In genomic region chr4:136601476-136601875, GRCm38 (mm10) we compare ENCODE assay signal across 9 mouse cellular contexts. TPM values are rescaled to one million over a fixed set of nuclear protein-coding genes. Genes with fewer than 3 reads are reported as not detected.
DNase-seq lines count a peak whose midpoint lies in the region; ATAC-seq and TF ChIP-seq lines count a peak whose summit lies in the region.
"Had no signal": no experiment of that assay in that cellular context is flagged by ENCODE, and none has a peak within 500 bp of the region (broad histone marks: within the 10 kb centered on the region; RNA-seq: fewer than 3 reads in every experiment).

No protein-coding gene starts in this region.

- peaks cover 6% of the 10 kb centered on the region; the same call in 1 of the 2 replicates for H3K4me1 ChIP-seq in intestine, embryonic 15.5 days (replicated peaks)
- peaks cover 12% of the 10 kb centered on the region for H3K4me1 ChIP-seq in limb, embryonic 10.5 days
- peaks cover 9% of the 10 kb centered on the region for H3K4me1 ChIP-seq in midbrain, embryonic 11.5 days (ENCODE audit: control insufficient read depth, insufficient read depth, low read length)
- no peaks in the 10 kb centered on the region for H3K4me1 ChIP-seq in small intestine, adult 2 months (ENCODE audit: control insufficient read depth, insufficient read depth, insufficient read length, low read length)

- no peak for TF ChIP-seq CTCF in small intestine, adult 2 months (IDR thresholded peaks at IDR 0.05; ENCODE audit: extremely low read depth, insufficient read length, insufficient replicate concordance, low read depth, low read length)

- intact Hi-C loops in gastrocnemius, postnatal 36 days (cut with DNase I) = loop anchor here (5.0 kb wide), 1 partner anchor 129 kb away; no protein-coding TSS in a partner anchor

- peak overlapping the region; percentile 99 for H3K9ac ChIP-seq in intestine, embryonic 15.5 days
- H3K9ac ChIP-seq in midbrain, embryonic 11.5 days (ENCODE audit: low read length) = peak overlapping the region; percentile 99

- ATAC-seq in intestine, embryonic 15.5 days = no peak
- no peak for ATAC-seq in midbrain, embryonic 11.5 days (ENCODE audit: low FRiP score)

- H3K4me2 ChIP-seq in intestine, embryonic 15.5 days (replicated peaks) = peak overlapping the region; percentile 58
- H3K4me2 ChIP-seq in midbrain, embryonic 11.5 days = peak overlapping the region; percentile 55

- no peaks in the 10 kb centered on the region for H3K27me3 ChIP-seq in intestine, embryonic 15.5 days (replicated peaks)
- no peaks in the 10 kb centered on the region for H3K27me3 ChIP-seq in limb, embryonic 10.5 days (ENCODE audit: low read depth, poor library complexity, severe bottlenecking)
- no peaks in the 10 kb centered on the region for H3K27me3 ChIP-seq in midbrain, embryonic 11.5 days (ENCODE audit: control insufficient read depth, insufficient read depth, low read length)
- H3K27me3 ChIP-seq in small intestine, adult 2 months (ENCODE audit: control insufficient read depth, insufficient read depth, low read length) = no peaks in the 10 kb centered on the region
- H3K27me3 ChIP-seq: Patski had no signal

- H3K36me3 ChIP-seq in intestine, embryonic 15.5 days = no peaks in the 10 kb centered on the region
- H3K36me3 ChIP-seq in limb, embryonic 10.5 days = peaks cover 26% of the 10 kb centered on the region
- H3K36me3 ChIP-seq in midbrain, embryonic 11.5 days (ENCODE audit: control insufficient read depth, insufficient read depth, low read length) = no peaks in the 10 kb centered on the region
- H3K36me3 ChIP-seq in small intestine, adult 2 months (ENCODE audit: control insufficient read depth, insufficient read depth, low read length) = no peaks in the 10 kb centered on the region

- 1% methylated on average over 13 of the region's 13 CpGs for WGBS in intestine, embryonic 15.5 days
- 6% methylated on average over 13 of the region's 13 CpGs for WGBS in limb, embryonic 10.5 days
- WGBS in midbrain, embryonic 11.5 days = 5% methylated on average over 13 of the region's 13 CpGs
- WGBS in small intestine, adult 2 months = under 1% methylated on average over 13 of the region's 13 CpGs

- no peaks in the 10 kb centered on the region for H3K9me3 ChIP-seq in intestine, embryonic 15.5 days
- H3K9me3 ChIP-seq in limb, embryonic 10.5 days (replicated peaks) = no peaks in the 10 kb centered on the region
- H3K9me3 ChIP-seq in midbrain, embryonic 11.5 days (ENCODE audit: control insufficient read depth, low read length) = no peaks in the 10 kb centered on the region; the same call in 1 of the 2 replicates

- DNase-seq in layer of hippocampus, adult 11-12 months (ENCODE audit: low spot score) = peak; percentile 55
- DNase-seq in layer of hippocampus, adult 9-10 months (ENCODE audit: low spot score) = no peak
- DNase-seq in cerebellum, postnatal 4 days (ENCODE audit: low spot score in 2 of 2) = peak; percentile 34 to 73
- peak; percentile 23 to 31 for DNase-seq in gastrocnemius, postnatal 36 days
- peak; percentile 61 for DNase-seq in limb, embryonic 10.5 days (ENCODE audit: low spot score)
- peak; percentile 94 for DNase-seq in midbrain, embryonic 11.5 days (ENCODE audit: low spot score, missing footprints)

- no peak for TF ChIP-seq POLR2A in small intestine, adult 2 months (IDR thresholded peaks at IDR 0.05; ENCODE audit: low read depth, low read length)

- H3K4me3 ChIP-seq in intestine, embryonic 15.5 days (replicated peaks) = peak overlapping the region; percentile 99
- peak overlapping the region; percentile 100 for H3K4me3 ChIP-seq in limb, embryonic 10.5 days
- peak overlapping the region; percentile 99 for H3K4me3 ChIP-seq in midbrain, embryonic 11.5 days (ENCODE audit: low read depth, low read length)
- H3K4me3 ChIP-seq in small intestine, adult 2 months (ENCODE audit: low read depth, low read length) = peak overlapping the region; percentile 98

- peak overlapping the region; percentile 89 for H3K27ac ChIP-seq in intestine, embryonic 15.5 days
- H3K27ac ChIP-seq in limb, embryonic 10.5 days = peak overlapping the region; percentile 100
- peak overlapping the region; percentile 79; the same call in 1 of the 2 replicates for H3K27ac ChIP-seq in midbrain, embryonic 11.5 days (ENCODE audit: low read depth, low read length)
- H3K27ac ChIP-seq in small intestine, adult 2 months (ENCODE audit: insufficient read depth, low read depth, low read length) = no peak overlapping the region

RNA-seq across cellular contexts. Expression of gene Kdm1a, which starts 1.0 kb away (rescaled TPM):
- 10 to 100 TPM; 14.7 to 20.4 TPM for total RNA-seq in gastrocnemius, postnatal 36 days (2021)
- 29.6 and 31.4 TPM in 2 replicates for polyA plus RNA-seq in intestine, embryonic 15.5 days (2015; fragmentation: Nextera tagmentation; extraction: Ambion mirVana)
- 58.7 and 62.0 TPM in 2 replicates for polyA plus RNA-seq in limb, embryonic 10.5 days (2016; fragmentation: Nextera tagmentation; extraction: Ambion mirVana)
- polyA plus RNA-seq in midbrain, embryonic 11.5 days (2014; fragmentation: Nextera tagmentation; extraction: Ambion mirVana) = 89.6 and 92.3 TPM in 2 replicates
- polyA plus RNA-seq in small intestine, adult 2 months (2012; rRNA removed) = 7.2 and 16.0 TPM in 2 replicates

RNA-seq across cellular contexts. Expression of gene Tex46, which starts 8.8 kb away (rescaled TPM):
- total RNA-seq in gastrocnemius, postnatal 36 days (2021) = not detected
- not detected in 2 replicates for polyA plus RNA-seq in intestine, embryonic 15.5 days (2015; fragmentation: Nextera tagmentation; extraction: Ambion mirVana)
- not detected in 2 replicates for polyA plus RNA-seq in limb, embryonic 10.5 days (2016; fragmentation: Nextera tagmentation; extraction: Ambion mirVana)
- not detected in 2 replicates for polyA plus RNA-seq in midbrain, embryonic 11.5 days (2014; fragmentation: Nextera tagmentation; extraction: Ambion mirVana)
- polyA plus RNA-seq in small intestine, adult 2 months (2012; rRNA removed) = not detected in 2 replicates
- polyA plus RNA-seq: Patski had no signal

RNA-seq across cellular contexts. Expression of gene Lactbl1, which starts 20.9 kb away (rescaled TPM):
- total RNA-seq in gastrocnemius, postnatal 36 days (2021) = not detected
- polyA plus RNA-seq in intestine, embryonic 15.5 days (2015; fragmentation: Nextera tagmentation; extraction: Ambion mirVana) = not detected in 2 replicates
- not detected in 2 replicates for polyA plus RNA-seq in limb, embryonic 10.5 days (2016; fragmentation: Nextera tagmentation; extraction: Ambion mirVana)
- 0.06 TPM in 1 of 2 replicates, not detected in the other for polyA plus RNA-seq in midbrain, embryonic 11.5 days (2014; fragmentation: Nextera tagmentation; extraction: Ambion mirVana)
- polyA plus RNA-seq in small intestine, adult 2 months (2012; rRNA removed) = not detected in 2 replicates
- polyA plus RNA-seq: Patski had no signal
